Mouse (Mus musculus) kidney, postnatal 0 days (tissue): ENCODE results near the gene Hypk. TPM values are rescaled to one million over a fixed set of nuclear protein-coding genes. Genes with fewer than 3 reads are reported as not detected.
"Not testable (repeated sequence)": the region's sequence is repeated elsewhere in the genome, so short reads cannot be mapped to it uniquely, and the experiment has no call there.

Experiments used
- ATAC-seq: fragments of 200-750 bp; cut with Nextera tagmentation; replicated peaks from 2 replicates; pipeline ENCODE4 v1.8.0; 2017; ENCODE audit warnings: low read depth, moderate number of reproducible peaks, moderate TSS enrichment, moderate library complexity; ENCODE audit not compliant: low FRiP score
- DNase-seq: peaks from one replicate; pipeline ENCODE4 v3.0.0-alpha.2; 2016; ENCODE audit warnings: low spot score
- H3K27ac ChIP-seq: fragments of 300-500 bp; sonication (generic); 2 replicates; pipeline ENCODE4 v1.5.1; 2014; ENCODE audit warnings: mild to moderate bottlenecking
- H3K27me3 ChIP-seq: fragments of 300-500 bp; sonication (generic); 2 replicates; pipeline ENCODE4 v1.6.1; 2014; ENCODE audit warnings: low read length, mixed read lengths; ENCODE audit not compliant: insufficient read depth
- H3K36me3 ChIP-seq: fragments of 300-500 bp; sonication (generic); 2 replicates; pipeline ENCODE4 v1.6.1; 2014; ENCODE audit warnings: low read length, mixed read lengths; ENCODE audit not compliant: insufficient read depth
- H3K4me1 ChIP-seq: fragments of 300-500 bp; sonication (generic); replicated peaks from 2 replicates; pipeline ENCODE4 v1.6.1; 2014; ENCODE audit warnings: antibody characterized with exemption, low read length, mixed read lengths; ENCODE audit not compliant: insufficient read depth
- H3K4me2 ChIP-seq: fragments of 300-500 bp; sonication (generic); 2 replicates; pipeline ENCODE4 v1.6.1; 2014; ENCODE audit warnings: mild to moderate bottlenecking, low read length, moderate library complexity, mixed read lengths
- H3K4me3 ChIP-seq: fragments of 300-500 bp; sonication (generic); replicated peaks from 2 replicates; pipeline ENCODE4 v1.5.1; 2014; ENCODE audit warnings: low read depth, low read length
- H3K9ac ChIP-seq: fragments of 300-500 bp; sonication (generic); 2 replicates; pipeline ENCODE4 v1.6.1; 2014; ENCODE audit warnings: low read depth, low read length
- H3K9me3 ChIP-seq: fragments of 300-500 bp; sonication (generic); replicated peaks from 2 replicates; pipeline ENCODE4 v1.6.1; 2016; ENCODE audit warnings: low read length, inconsistent platforms, mixed read lengths
- CTCF ChIP-seq: IDR thresholded peaks from 2 replicates; pipeline ENCODE4 v1.5.1; 2016; ENCODE audit warnings: antibody characterized with exemption, low read depth, mild to moderate bottlenecking, moderate library complexity
- WGBS: fragments of 180-500 bp; shearing (Covaris S2); extraction: QIAGEN DNeasy Blood & Tissue Kit; methylation state at CpG from one replicate; pipeline ENCODE4 v1.1.7; 2014; 5-methylcytosine and 5-hydroxymethylcytosine counted together
- polyA plus RNA-seq: library from polyadenylated mRNA; unstranded; fragments of >200 nt; fragmentation: Nextera tagmentation; extraction: Ambion mirVana; gene quantifications from 2 replicates; pipeline ENCODE4 v1.2.1, GENCODE M21; 2015

Hypk gene
- polyA plus RNA-seq, 1 experiment from 2014 or later, result 123 TPM

GRCm38 (mm10) chr2:121450093-121450492 lies 3.0 kb upstream of the Hypk start:
- Histone ChIP-seq H3K27ac (peak overlapping the region; percentile 98), H3K36me3 (peaks cover 8% of the 10 kb centered on the region; the same call in 1 of the 2 replicates)
- 0% methylated on average over 7 of the region's 7 CpGs for WGBS

GRCm38 (mm10) chr2:121452361-121452760 lies 729 bp upstream of the Hypk start:
- H3K9ac ChIP-seq, result no peak overlapping the region
- H3K27me3 ChIP-seq, result no peaks in the 10 kb centered on the region
- H3K27ac ChIP-seq, result no peak overlapping the region
- H3K4me1 ChIP-seq, result peaks cover 9% of the 10 kb centered on the region; the same call in 1 of the 2 replicates
- H3K36me3 ChIP-seq, result peaks cover 8% of the 10 kb centered on the region; the same call in 1 of the 2 replicates
- DNase-seq, result no peak
- WGBS, result 73% methylated on average over 4 of the region's 4 CpGs
- TF ChIP-seq CTCF, result no peak
- H3K9me3 ChIP-seq, result no peaks in the 10 kb centered on the region
- no peak overlapping the region for H3K4me3 ChIP-seq
- no peak overlapping the region for H3K4me2 ChIP-seq
- no peak for ATAC-seq

More at GRCm38 (mm10) chr2:121450093-121450492, 3.0 kb upstream of the Hypk start:
- DNase-seq (peak; percentile 73), ATAC-seq (no peak)
- Histone ChIP-seq H3K27me3 (no peaks in the 10 kb centered on the region), H3K9ac (peak overlapping the region; percentile 99), H3K4me3 (peak overlapping the region; percentile 97), H3K4me2 (peak overlapping the region; percentile 72), H3K4me1 (peaks cover 9% of the 10 kb centered on the region; the same call in 1 of the 2 replicates), H3K9me3 (no peaks in the 10 kb centered on the region)
- peak; percentile 10; the same call in 1 of the 2 replicates for TF ChIP-seq CTCF

GRCm38 (mm10) chr2:121453917-121454316 lies 827 bp downstream of the Hypk start:
- ATAC-seq, result no peak
- no peak for TF ChIP-seq CTCF
- no peaks in the 10 kb centered on the region for H3K27me3 ChIP-seq
- H3K27ac ChIP-seq, result no peak overlapping the region
- no peak overlapping the region for H3K4me2 ChIP-seq
- WGBS, result 89% methylated on average over 6 of the region's 6 CpGs
- no peaks in the 10 kb centered on the region for H3K9me3 ChIP-seq
- no peak overlapping the region for H3K9ac ChIP-seq
- H3K36me3 ChIP-seq, result peaks cover 12% of the 10 kb centered on the region; the same call in 1 of the 2 replicates
- peaks cover 8% of the 10 kb centered on the region; the same call in 1 of the 2 replicates for H3K4me1 ChIP-seq
- no peak for DNase-seq
- H3K4me3 ChIP-seq, result no peak overlapping the region

- ATAC-seq, result no peak
- Histone ChIP-seq H3K9me3 (no peaks in the 10 kb centered on the region), H3K27me3 (no peaks in the 10 kb centered on the region), H3K9ac (no peak overlapping the region), H3K27ac (no peak overlapping the region), H3K36me3 (peaks cover 12% of the 10 kb centered on the region; the same call in 1 of the 2 replicates), H3K4me1 (peaks cover 5% of the 10 kb centered on the region; the same call in 1 of the 2 replicates), H3K4me3 (no peak overlapping the region), H3K4me2 (no peak overlapping the region)
- no peak for TF ChIP-seq CTCF
- no peak for DNase-seq
- 65% methylated on average over 5 of the region's 5 CpGs for WGBS
Observed at GRCm38 (mm10) chr2:121455534-121455933, 2.4 kb downstream of the Hypk start.

GRCm38 (mm10) chr2:121456692-121457642 lies 3.9 kb downstream of the Hypk start, which contains the start of gene Serinc4:
Serinc4 (minus strand) TSS chr2:121456781.
- Histone ChIP-seq H3K4me3 (peak within 1 kb of the TSS; percentile 67), H3K36me3 (peaks cover 12% of the 10 kb centered on the region; the same call in 1 of the 2 replicates), H3K4me2 (peak within 1 kb of the TSS; percentile 67), H3K27me3 (no peaks in the 10 kb centered on the region), H3K9ac (peak within 1 kb of the TSS; percentile 73), H3K9me3 (no peaks in the 10 kb centered on the region), H3K27ac (peak within 1 kb of the TSS; percentile 65; the same call in 1 of the 2 replicates), H3K4me1 (peaks cover 5% of the 10 kb centered on the region; the same call in 1 of the 2 replicates)
- peak; percentile 93 for DNase-seq
- TF ChIP-seq CTCF, result no peak
- peak; percentile 86 for ATAC-seq
- 4% methylated on average over 41 of the region's 41 CpGs for WGBS

GRCm38 (mm10) chr2:121460071-121460470 lies 7.0 kb downstream of the Hypk start:
- 31% methylated on average over 2 of the region's 2 CpGs for WGBS

GRCm38 (mm10) chr2:121468982-121469381 lies 15.9 kb downstream of the Hypk start:
- 20% methylated on average over 1 of the region's 6 CpGs for WGBS
- not testable (repeated sequence) for DNase-seq, H3K9ac ChIP-seq, H3K27ac ChIP-seq, H3K36me3 ChIP-seq, H3K4me2 ChIP-seq, ATAC-seq, H3K4me3 ChIP-seq, H3K27me3 ChIP-seq, H3K9me3 ChIP-seq, H3K4me1 ChIP-seq

More at GRCm38 (mm10) chr2:121460071-121460470, 7.0 kb downstream of the Hypk start:
- no peaks in the 10 kb centered on the region for H3K27me3 ChIP-seq
- no peak overlapping the region for H3K4me2 ChIP-seq
- no peak for TF ChIP-seq CTCF
- ATAC-seq (no peak), DNase-seq (no peak)
- H3K27ac ChIP-seq, result no peak overlapping the region
- peaks cover 5% of the 10 kb centered on the region; the same call in 1 of the 2 replicates for H3K4me1 ChIP-seq
- no peaks in the 10 kb centered on the region for H3K9me3 ChIP-seq
- H3K9ac ChIP-seq, result no peak overlapping the region
- H3K36me3 ChIP-seq, result 0 out of 2 replicates have a peak, but pooled peaks cover 5% of the 10 kb centered on the region
- no peak overlapping the region for H3K4me3 ChIP-seq

GRCm38 (mm10) chr2:121472783-121473182 lies 19.7 kb downstream of the Hypk start:
- not testable (repeated sequence) for H3K27ac ChIP-seq, H3K36me3 ChIP-seq, H3K27me3 ChIP-seq, H3K4me2 ChIP-seq, H3K9ac ChIP-seq, DNase-seq, H3K9me3 ChIP-seq, ATAC-seq, H3K4me1 ChIP-seq, H3K4me3 ChIP-seq
- WGBS, result 95% methylated on average over 3 of the region's 3 CpGs
